Mouse (Mus musculus): ENCODE data around the gene Flii. TPM values are rescaled to one million over a fixed set of nuclear protein-coding genes. Genes with fewer than 3 reads are reported as not detected.
A peak's percentile ranks its signal among the peaks of the same experiment; 100 is the strongest.

The Flii gene
- polyA plus RNA-seq, 1 experiment from 2014 or later = 76.8 TPM

DNA sequence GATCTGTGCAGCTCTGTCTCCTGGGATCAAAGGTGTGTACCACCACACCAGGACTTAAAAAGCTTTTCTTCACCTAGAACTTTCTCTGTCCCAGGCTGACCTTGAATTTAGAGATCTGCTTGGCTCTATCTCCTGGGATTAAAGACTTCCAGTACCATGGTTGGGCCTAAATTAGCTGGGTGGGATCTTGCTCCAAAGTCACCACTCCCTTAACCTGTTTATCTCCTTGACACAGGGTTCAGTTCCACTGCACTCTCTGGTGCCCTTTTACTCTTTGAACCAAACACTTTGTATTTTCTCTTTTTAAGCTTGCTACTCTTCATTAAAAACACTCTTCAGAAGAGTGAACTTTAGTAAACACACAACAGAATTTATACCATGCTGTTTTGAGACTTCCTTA lies 10.4 kb upstream of the Flii start:
- H3K4me1 ChIP-seq = no peaks in the 10 kb centered on the region
- H3K4me2 ChIP-seq = no peak overlapping the region
- no peak overlapping the region for H3K4me3 ChIP-seq (replicated peaks)
- no peaks in the 10 kb centered on the region for H3K27me3 ChIP-seq (replicated peaks)
- H3K36me3 ChIP-seq = peaks cover 16% of the 10 kb centered on the region
- ATAC-seq (ENCODE audit: insufficient read depth, low FRiP score, low read depth) = no peak
- H3K27ac ChIP-seq = no peak overlapping the region
- no peaks in the 10 kb centered on the region for H3K9me3 ChIP-seq
- H3K9ac ChIP-seq = no peak overlapping the region

GRCm38 (mm10) chr11:60736491-60736890 lies 9.4 kb upstream of the Flii start:
- H3K9ac ChIP-seq = no peak overlapping the region
- no peak for ATAC-seq (ENCODE audit: insufficient read depth, low FRiP score, low read depth)

GRCm38 (mm10) chr11:60735191-60735590 lies 8.1 kb upstream of the Flii start:
- Histone ChIP-seq H3K9ac (no peak overlapping the region), H3K4me1 (0 out of 2 replicates have a peak, but pooled peaks cover 2% of the 10 kb centered on the region), H3K4me2 (no peak overlapping the region), H3K27ac (no peak overlapping the region), H3K9me3 (no peaks in the 10 kb centered on the region), H3K36me3 (peaks cover 15% of the 10 kb centered on the region), H3K4me3 (replicated peaks) (no peak overlapping the region), H3K27me3 (replicated peaks) (no peaks in the 10 kb centered on the region)
- WGBS = 66% methylated on average over 5 of the region's 5 CpGs
- no peak for ATAC-seq (ENCODE audit: insufficient read depth, low FRiP score, low read depth)

More at GRCm38 (mm10) chr11:60736491-60736890, 9.4 kb upstream of the Flii start:
- no peaks in the 10 kb centered on the region for H3K27me3 ChIP-seq (replicated peaks)
- no peaks in the 10 kb centered on the region for H3K4me1 ChIP-seq
- no peak overlapping the region for H3K27ac ChIP-seq
- no peak overlapping the region for H3K4me3 ChIP-seq (replicated peaks)
- no peak overlapping the region for H3K4me2 ChIP-seq
- no peaks in the 10 kb centered on the region for H3K9me3 ChIP-seq
- 83% methylated on average over 3 of the region's 3 CpGs for WGBS
- peaks cover 18% of the 10 kb centered on the region for H3K36me3 ChIP-seq

DNA sequence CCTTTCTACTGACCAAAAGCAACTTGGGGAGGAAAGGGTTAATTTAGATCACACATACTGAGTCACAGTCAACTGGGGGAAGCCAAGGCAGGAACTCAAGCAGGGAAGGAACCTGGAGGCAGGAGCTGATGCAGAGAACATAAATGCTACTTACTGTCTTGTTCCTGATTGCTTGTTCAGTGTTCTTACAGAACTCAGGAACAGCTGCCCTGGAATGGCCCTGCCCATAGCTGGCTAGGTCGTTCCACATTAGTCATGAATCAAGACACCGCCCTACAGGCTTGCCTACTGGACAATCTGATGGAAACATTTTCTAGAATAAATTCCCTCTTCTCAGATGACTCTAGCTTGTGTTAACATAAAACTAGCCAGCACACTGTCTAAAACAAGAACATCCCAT lies 7.1 kb upstream of the Flii start:
- Histone ChIP-seq H3K4me2 (no peak overlapping the region), H3K4me1 (peaks cover 9% of the 10 kb centered on the region; the same call in 1 of the 2 replicates), H3K9ac (no peak overlapping the region), H3K27ac (no peak overlapping the region), H3K36me3 (peaks cover 12% of the 10 kb centered on the region), H3K9me3 (no peaks in the 10 kb centered on the region), H3K4me3 (replicated peaks) (no peak overlapping the region), H3K27me3 (replicated peaks) (no peaks in the 10 kb centered on the region)
- WGBS = 61% methylated on average over 2 of the region's 2 CpGs
- no peak for ATAC-seq (ENCODE audit: insufficient read depth, low FRiP score, low read depth)

GRCm38 (mm10) chr11:60731251-60731650 lies 4.2 kb upstream of the Flii start:
- Histone ChIP-seq H3K4me2 (no peak overlapping the region), H3K36me3 (peaks cover 12% of the 10 kb centered on the region), H3K9me3 (no peaks in the 10 kb centered on the region), H3K4me1 (peaks cover 23% of the 10 kb centered on the region), H3K4me3 (replicated peaks) (no peak overlapping the region), H3K27ac (no peak overlapping the region), H3K9ac (no peak overlapping the region), H3K27me3 (replicated peaks) (no peaks in the 10 kb centered on the region)
- ATAC-seq (ENCODE audit: insufficient read depth, low FRiP score, low read depth) = no peak
- WGBS = 93% methylated on average over 14 of the region's 14 CpGs

GRCm38 (mm10) chr11:60730169-60730568 lies 3.1 kb upstream of the Flii start:
- Histone ChIP-seq H3K4me2 (no peak overlapping the region), H3K4me1 (peaks cover 28% of the 10 kb centered on the region), H3K9ac (no peak overlapping the region), H3K4me3 (replicated peaks) (no peak overlapping the region), H3K27me3 (replicated peaks) (no peaks in the 10 kb centered on the region), H3K9me3 (no peaks in the 10 kb centered on the region), H3K36me3 (peaks cover 12% of the 10 kb centered on the region), H3K27ac (no peak overlapping the region)
- ATAC-seq (ENCODE audit: insufficient read depth, low FRiP score, low read depth) = no peak
- WGBS = 87% methylated on average over 9 of the region's 9 CpGs

- no peak for ATAC-seq (ENCODE audit: insufficient read depth, low FRiP score, low read depth)
- Histone ChIP-seq H3K27me3 (replicated peaks) (no peaks in the 10 kb centered on the region), H3K4me1 (peaks cover 28% of the 10 kb centered on the region), H3K9me3 (no peaks in the 10 kb centered on the region), H3K9ac (no peak overlapping the region), H3K36me3 (peaks cover 19% of the 10 kb centered on the region), H3K4me2 (peak overlapping the region; percentile 82), H3K27ac (no peak overlapping the region), H3K4me3 (replicated peaks) (peak overlapping the region; percentile 84; the same call in 1 of the 2 replicates)
- 61% methylated on average over 6 of the region's 6 CpGs for WGBS
Observed at GRCm38 (mm10) chr11:60729217-60729641, 2.2 kb upstream of the Flii start.

- Histone ChIP-seq H3K9ac (peak within 1 kb of the TSS; percentile 84), H3K4me3 (replicated peaks) (peak within 1 kb of the TSS; percentile 84), H3K27ac (peak within 1 kb of the TSS; percentile 88), H3K27me3 (replicated peaks) (no peaks in the 10 kb centered on the region), H3K36me3 (peaks cover 17% of the 10 kb centered on the region), H3K4me2 (peak within 1 kb of the TSS; percentile 82), H3K9me3 (no peaks in the 10 kb centered on the region), H3K4me1 (peaks cover 28% of the 10 kb centered on the region)
- under 1% methylated on average over 44 of the region's 44 CpGs for WGBS
- peak; percentile 92 for ATAC-seq (ENCODE audit: insufficient read depth, low FRiP score, low read depth)
Observed at GRCm38 (mm10) chr11:60728260-60728761, 1.2 kb upstream of the Flii start, which contains the start of gene Mief2. Gene Mief2, plus strand, starts transcription at chr11:60728398.

- H3K27ac ChIP-seq = peak overlapping the region; percentile 88
- no peaks in the 10 kb centered on the region for H3K9me3 ChIP-seq
- peaks cover 28% of the 10 kb centered on the region for H3K4me1 ChIP-seq
- H3K4me3 ChIP-seq (replicated peaks) = peak overlapping the region; percentile 84
- H3K36me3 ChIP-seq = peaks cover 25% of the 10 kb centered on the region
- no peaks in the 10 kb centered on the region for H3K27me3 ChIP-seq (replicated peaks)
- peak overlapping the region; percentile 82 for H3K4me2 ChIP-seq
- peak overlapping the region; percentile 84; the same call in 1 of the 2 replicates for H3K9ac ChIP-seq
- ATAC-seq (ENCODE audit: insufficient read depth, low FRiP score, low read depth) = no peak
- 5% methylated on average over 12 of the region's 12 CpGs for WGBS
Observed at GRCm38 (mm10) chr11:60727392-60728140, 503 bp upstream of the Flii start.

DNA sequence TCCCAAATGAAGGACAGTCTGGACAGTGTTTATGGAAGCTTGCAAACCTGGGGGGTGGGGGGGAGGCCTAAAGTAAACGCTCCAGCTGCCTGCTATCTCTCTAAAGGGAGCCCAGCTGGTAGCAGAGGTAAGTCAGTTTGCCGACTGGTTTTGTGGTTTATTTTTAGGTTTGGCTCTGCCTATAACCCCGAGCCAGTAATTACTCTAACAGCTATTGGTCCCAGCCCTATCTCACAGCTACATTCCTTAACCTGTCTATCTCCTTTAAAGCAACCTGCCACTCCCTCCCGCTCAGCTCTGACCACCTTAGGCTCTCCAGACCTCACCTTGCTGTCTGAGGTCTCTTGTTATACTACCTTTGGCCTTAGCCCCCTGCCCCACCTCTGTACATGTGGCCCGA lies 7.8 kb downstream of the Flii start:
- ATAC-seq (ENCODE audit: insufficient read depth, low FRiP score, low read depth) = no peak
- Histone ChIP-seq H3K4me3 (replicated peaks) (no peak overlapping the region), H3K4me1 (no peaks in the 10 kb centered on the region; the same call in 1 of the 2 replicates), H3K27me3 (replicated peaks) (no peaks in the 10 kb centered on the region), H3K9ac (no peak overlapping the region), H3K4me2 (no peak overlapping the region), H3K27ac (no peak overlapping the region), H3K9me3 (no peaks in the 10 kb centered on the region), H3K36me3 (peaks cover 81% of the 10 kb centered on the region)
- WGBS = 53% methylated on average over 5 of the region's 5 CpGs

DNA sequence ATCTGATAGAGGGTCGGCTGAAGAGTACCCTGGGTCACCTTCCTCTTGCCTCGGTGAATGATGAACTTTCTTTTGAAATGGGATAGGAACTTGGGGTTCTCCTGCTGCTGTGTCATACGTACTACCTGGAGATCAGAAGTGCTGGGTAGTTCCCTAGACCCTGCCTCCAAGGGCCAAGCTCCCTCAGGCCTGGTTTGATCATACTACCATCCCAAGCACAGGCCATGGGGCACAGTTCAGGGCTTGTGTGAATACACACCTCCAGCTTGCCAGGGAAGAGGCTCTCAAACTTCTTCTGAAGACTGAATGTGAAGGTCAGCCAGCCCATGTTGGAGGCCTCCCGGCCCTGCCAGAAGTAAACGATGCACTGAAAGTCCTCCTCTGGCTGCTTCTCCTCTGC lies 11.2 kb downstream of the Flii start:
- Histone ChIP-seq H3K36me3 (peaks cover 79% of the 10 kb centered on the region), H3K4me3 (replicated peaks) (no peak overlapping the region), H3K27me3 (replicated peaks) (no peaks in the 10 kb centered on the region), H3K4me2 (no peak overlapping the region), H3K4me1 (no peaks in the 10 kb centered on the region; the same call in 1 of the 2 replicates), H3K9me3 (no peaks in the 10 kb centered on the region), H3K27ac (no peak overlapping the region), H3K9ac (no peak overlapping the region)
- ATAC-seq (ENCODE audit: insufficient read depth, low FRiP score, low read depth) = no peak
- 83% methylated on average over 5 of the region's 5 CpGs for WGBS

DNA sequence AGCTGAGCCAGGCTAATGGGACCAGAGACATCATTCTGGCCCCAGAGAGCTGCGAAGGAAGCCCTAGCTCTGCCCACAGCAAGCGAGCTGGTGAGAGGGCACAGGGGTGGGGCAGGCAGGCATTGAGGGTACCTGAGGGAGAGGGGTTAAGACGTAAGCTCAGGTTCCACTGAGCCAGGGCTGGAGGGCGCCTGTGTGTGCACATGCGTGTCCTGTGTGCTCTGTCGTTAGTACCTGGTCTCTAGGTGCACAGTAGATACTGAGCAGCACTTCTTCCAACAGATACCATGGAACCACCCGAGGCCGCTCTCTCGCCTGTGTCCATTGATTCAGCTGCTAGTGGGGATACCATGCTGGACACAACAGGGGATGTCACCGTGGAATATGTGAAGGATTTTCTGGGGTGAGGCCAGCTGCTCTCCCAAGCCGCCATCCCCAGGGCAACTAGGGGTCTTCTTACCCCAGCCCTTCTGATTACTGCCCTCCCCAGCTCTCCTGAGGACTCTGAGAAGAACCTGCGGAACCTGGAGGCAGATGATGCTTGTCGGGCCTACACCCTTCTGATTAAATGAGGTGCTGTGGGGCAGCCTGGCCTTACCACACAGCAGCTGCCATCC lies 14.3 kb downstream of the Flii start:
- ATAC-seq (ENCODE audit: insufficient read depth, low FRiP score, low read depth) = no peak
- Histone ChIP-seq H3K27ac (no peak overlapping the region), H3K4me2 (no peak overlapping the region), H3K4me3 (replicated peaks) (no peak overlapping the region), H3K27me3 (replicated peaks) (no peaks in the 10 kb centered on the region), H3K9me3 (no peaks in the 10 kb centered on the region), H3K36me3 (peaks cover 84% of the 10 kb centered on the region), H3K4me1 (no peaks in the 10 kb centered on the region), H3K9ac (no peak overlapping the region)
- WGBS = 93% methylated on average over 13 of the region's 13 CpGs

Measured in stomach, embryonic 15.5 days (tissue).